Mouse (Mus musculus) liver, postnatal 0 days (tissue): ENCODE measurements at regions not wholly inside any gene's neighbourhood (a gene's known extent, or its start where the extent isn't known, plus 50 kb on each side); places are given as distances from the start of the nearest gene placed in this dataset. TPM values are rescaled to one million over a fixed set of nuclear protein-coding genes. Genes with fewer than 3 reads are reported as not detected.

Experiments
- ATAC-seq: fragments of 200-750 bp; cut with Nextera tagmentation; 2 replicates; pipeline ENCODE4 v1.8.0; 2017; ENCODE audit warnings: mild to moderate bottlenecking, moderate library complexity
- DNase-seq: peaks from one replicate; pipeline ENCODE4 v3.0.0-alpha.2; 2016
- H3K27ac ChIP-seq: fragments of 300-500 bp; sonication (generic); 2 replicates; pipeline ENCODE4 v1.5.1; 2014; ENCODE audit warnings: antibody characterized with exemption, moderate library complexity, mild to moderate bottlenecking, low read depth
- H3K27me3 ChIP-seq: fragments of 300-500 bp; sonication (generic); 2 replicates; pipeline ENCODE4 v1.6.1; 2014; ENCODE audit warnings: low read length, control low read depth, mixed read lengths; ENCODE audit not compliant: insufficient read depth
- H3K36me3 ChIP-seq: fragments of 300-500 bp; sonication (generic); replicated peaks from 2 replicates; pipeline ENCODE4 v1.6.1; 2014; ENCODE audit warnings: mild to moderate bottlenecking, control low read depth, low read length, moderate library complexity, mixed read lengths; ENCODE audit not compliant: insufficient read depth
- H3K4me1 ChIP-seq: fragments of 300-500 bp; sonication (generic); 2 replicates; pipeline ENCODE4 v1.6.1; 2014; ENCODE audit warnings: antibody characterized with exemption, mild to moderate bottlenecking, control low read depth; ENCODE audit not compliant: insufficient read depth
- H3K4me2 ChIP-seq: fragments of 300-500 bp; sonication (generic); 2 replicates; pipeline ENCODE4 v1.6.1; 2014; ENCODE audit warnings: low read depth, mild to moderate bottlenecking, low read length, moderate library complexity, mixed read lengths
- H3K4me3 ChIP-seq: fragments of 300-500 bp; sonication (generic); 2 replicates; pipeline ENCODE4 v1.5.1; 2014; ENCODE audit warnings: low read depth, low read length
- H3K9ac ChIP-seq: fragments of 300-500 bp; sonication (generic); replicated peaks from 2 replicates; pipeline ENCODE4 v1.6.1; 2014; ENCODE audit warnings: mild to moderate bottlenecking, moderate library complexity
- H3K9me3 ChIP-seq: fragments of 300-500 bp; sonication (generic); 2 replicates; pipeline ENCODE4 v1.6.1; 2016; ENCODE audit warnings: mild to moderate bottlenecking, control low read depth, low read length, mixed read lengths
- CTCF ChIP-seq: sonication (generic); IDR thresholded peaks from 2 replicates; pipeline ENCODE4 v1.5.1; 2016; ENCODE audit warnings: antibody characterized with exemption, low read depth
- EP300 ChIP-seq: IDR thresholded peaks from 2 replicates; pipeline ENCODE4 v1.6.1; 2016; ENCODE audit warnings: antibody characterized with exemption, low read depth, mild to moderate bottlenecking
- WGBS: fragments of 180-500 bp; shearing (Covaris S2); extraction: QIAGEN DNeasy Blood & Tissue Kit; methylation state at CpG from one replicate; pipeline ENCODE4 v1.1.7; 2014; ENCODE audit not compliant: insufficient replicate concordance; 5-methylcytosine and 5-hydroxymethylcytosine counted together
- microRNA-seq: library from miRNA; unstranded; fragments of <30 nt; microRNA quantifications from one replicate; pipeline ENCODE4, GENCODE M21; 2016

GRCm38 (mm10) chr1:121935911-121936310 lies 368.1 kb upstream of the Ddx18 start:
- no peaks in the 10 kb centered on the region for H3K27me3 ChIP-seq
- ATAC-seq = no peak
- DNase-seq = no peak

More at GRCm38 (mm10) chr1:121935911-121936310, 368.1 kb upstream of the Ddx18 start:
- TF ChIP-seq EP300 = no peak
- no peak for TF ChIP-seq CTCF
- Histone ChIP-seq H3K9me3 (no peaks in the 10 kb centered on the region), H3K4me3 (no peak overlapping the region), H3K27ac (no peak overlapping the region), H3K36me3 (no peaks in the 10 kb centered on the region), H3K4me2 (no peak overlapping the region), H3K4me1 (no peaks in the 10 kb centered on the region), H3K9ac (no peak overlapping the region)
- WGBS = 75% methylated on average over 1 of the region's 1 CpGs

Small RNA genes in the stretch of these regions (microRNA-seq; reads per million reads assigned to microRNA genes)
- gene Gm26472 = not detected
